Mouse (Mus musculus): ENCODE measurements at regions not wholly inside any gene's neighbourhood (a gene's known extent, or its start where the extent isn't known, plus 50 kb on each side); places are given as distances from the start of the nearest gene placed in this dataset.

- TF ChIP-seq POLR2A (IDR thresholded peaks at IDR 0.05; ENCODE audit: extremely low read depth, insufficient read depth, low read length) (no peak), CTCF (IDR thresholded peaks at IDR 0.05; ENCODE audit: extremely low read depth, insufficient read depth, low read length) (no peak)
These were observed 140.3 kb downstream of the Etnk1 start for GRCm38 (mm10) chr6:143307327-143307726.

Data from cortical plate, adult 2 months (tissue).